ENCODE assay signal across 13 mouse cellular contexts in the genomic region with DNA sequence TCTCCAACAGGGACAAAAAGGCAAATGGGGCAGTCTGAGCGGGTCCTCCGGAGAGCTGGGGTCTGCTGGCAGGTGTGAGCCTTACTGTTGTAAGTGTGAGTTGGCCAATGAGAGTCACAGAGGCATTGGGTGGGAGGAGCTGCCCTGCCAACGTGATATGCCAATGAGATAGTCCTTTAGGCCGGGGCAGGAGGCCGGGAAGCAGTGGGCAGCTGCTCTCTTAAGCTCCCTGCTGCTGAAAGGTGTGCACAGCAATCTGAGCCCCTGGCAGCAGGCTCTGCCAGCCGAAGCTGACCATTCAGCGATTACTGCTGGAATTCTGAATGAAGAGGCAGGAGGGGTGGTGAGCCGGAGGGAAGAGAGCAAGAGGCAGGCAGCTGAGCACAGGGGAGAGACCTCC. TPM values are rescaled to one million over a fixed set of nuclear protein-coding genes. Genes with fewer than 3 reads are reported as not detected.
DNase-seq lines count a peak whose midpoint lies in the region; ATAC-seq and TF ChIP-seq lines count a peak whose summit lies in the region.
"Had no signal": no experiment of that assay in that cellular context is flagged by ENCODE, and none has a peak within 500 bp of the region (broad histone marks: within the 10 kb centered on the region; RNA-seq: fewer than 3 reads in every experiment).

No protein-coding gene starts in this region.

- WGBS in intestine, postnatal 0 days: 54% methylated on average over 8 of the region's 8 CpGs
- 37% methylated on average over 8 of the region's 8 CpGs for WGBS in intestine, embryonic 16.5 days
- 18% methylated on average over 8 of the region's 8 CpGs for WGBS in hindbrain, embryonic 13.5 days
- 11% methylated on average over 8 of the region's 8 CpGs for WGBS in neural tube, embryonic 15.5 days

- H3K4me2 ChIP-seq in intestine, postnatal 0 days (replicated peaks; ENCODE audit: low read depth): no peak overlapping the region
- no peak overlapping the region for H3K4me2 ChIP-seq in intestine, embryonic 16.5 days (ENCODE audit: low read depth, low read length)
- no peak overlapping the region for H3K4me2 ChIP-seq in hindbrain, embryonic 13.5 days
- H3K4me2 ChIP-seq in neural tube, embryonic 15.5 days: no peak overlapping the region
- H3K4me2 ChIP-seq: embryonic facial prominence, embryonic 13.5 days; intestine, embryonic 15.5 days; limb, embryonic 15.5 days had no signal

- peaks cover 30% of the 10 kb centered on the region for H3K36me3 ChIP-seq in intestine, postnatal 0 days (ENCODE audit: control insufficient read depth, insufficient read depth)
- H3K36me3 ChIP-seq in intestine, embryonic 16.5 days (ENCODE audit: control insufficient read depth, insufficient read depth, low read length): peaks cover 8% of the 10 kb centered on the region
- peaks cover 37% of the 10 kb centered on the region for H3K36me3 ChIP-seq in hindbrain, embryonic 13.5 days
- peaks cover 31% of the 10 kb centered on the region for H3K36me3 ChIP-seq in neural tube, embryonic 15.5 days

- no peaks in the 10 kb centered on the region for H3K9me3 ChIP-seq in intestine, postnatal 0 days (ENCODE audit: control insufficient read depth)
- no peaks in the 10 kb centered on the region for H3K9me3 ChIP-seq in intestine, embryonic 16.5 days (ENCODE audit: control insufficient read depth, low read length)
- H3K9me3 ChIP-seq in hindbrain, embryonic 13.5 days: no peaks in the 10 kb centered on the region
- H3K9me3 ChIP-seq in neural tube, embryonic 15.5 days (replicated peaks): no peaks in the 10 kb centered on the region
- H3K9me3 ChIP-seq: embryonic facial prominence, embryonic 13.5 days; intestine, embryonic 15.5 days; limb, embryonic 15.5 days had no signal

- 0 out of 2 replicates have a peak overlapping the region, but pooled peaks have one; percentile 8 for H3K27ac ChIP-seq in intestine, postnatal 0 days (ENCODE audit: low read depth, low read length)
- H3K27ac ChIP-seq in intestine, embryonic 16.5 days (ENCODE audit: low read length): no peak overlapping the region
- H3K27ac ChIP-seq in hindbrain, embryonic 13.5 days: peak overlapping the region; percentile 24; the same call in 1 of the 2 replicates
- no peak overlapping the region for H3K27ac ChIP-seq in neural tube, embryonic 15.5 days (replicated peaks)
- H3K27ac ChIP-seq: embryonic facial prominence, embryonic 13.5 days; intestine, embryonic 15.5 days; limb, embryonic 15.5 days had no signal

- TF ChIP-seq CTCF in intestine, postnatal 0 days (IDR thresholded peaks at IDR 0.05; ENCODE audit: low read depth): no peak

- ATAC-seq in intestine, postnatal 0 days: no peak
- ATAC-seq in intestine, embryonic 16.5 days: no peak
- no peak; the same call in 1 of the 2 replicates for ATAC-seq in hindbrain, embryonic 13.5 days (ENCODE audit: low FRiP score)
- no peak for ATAC-seq in neural tube, embryonic 15.5 days (ENCODE audit: low FRiP score)
- ATAC-seq: intestine, embryonic 15.5 days had no signal

- no peak overlapping the region for H3K4me3 ChIP-seq in intestine, postnatal 0 days (ENCODE audit: low read depth, low read length)
- no peak overlapping the region for H3K4me3 ChIP-seq in intestine, embryonic 16.5 days (ENCODE audit: low read length)
- H3K4me3 ChIP-seq in hindbrain, embryonic 13.5 days: no peak overlapping the region
- no peak overlapping the region for H3K4me3 ChIP-seq in neural tube, embryonic 15.5 days (replicated peaks)
- H3K4me3 ChIP-seq: embryonic facial prominence, embryonic 13.5 days; intestine, embryonic 15.5 days; limb, embryonic 15.5 days had no signal

- no peak overlapping the region for H3K9ac ChIP-seq in intestine, postnatal 0 days (ENCODE audit: low read depth, low read length)
- no peak overlapping the region for H3K9ac ChIP-seq in intestine, embryonic 16.5 days (ENCODE audit: low read depth, low read length)
- peak overlapping the region; percentile 5; the same call in 1 of the 2 replicates for H3K9ac ChIP-seq in hindbrain, embryonic 13.5 days
- H3K9ac ChIP-seq in neural tube, embryonic 15.5 days (replicated peaks): no peak overlapping the region
- H3K9ac ChIP-seq: intestine, embryonic 15.5 days; limb, embryonic 15.5 days had no signal

- DNase-seq in cerebellum, adult 11-12 months: peak; percentile 33
- DNase-seq in cerebellum, adult 11 months: no peak
- DNase-seq in cerebellum, postnatal 25 days: peak; percentile 33 to 40
- DNase-seq in frontal cortex, adult 2 months (ENCODE audit: extremely low spot score in 1 of 2, low spot score in 1 of 2): no peak
- DNase-seq: layer of hippocampus, adult 9-11 months; spleen, adult 18-20 months had no signal

- no peaks in the 10 kb centered on the region for H3K27me3 ChIP-seq in intestine, postnatal 0 days (replicated peaks; ENCODE audit: control insufficient read depth, insufficient read depth, low read length)
- H3K27me3 ChIP-seq in intestine, embryonic 16.5 days (replicated peaks; ENCODE audit: control insufficient read depth, insufficient read depth, low read length): no peaks in the 10 kb centered on the region
- no peaks in the 10 kb centered on the region for H3K27me3 ChIP-seq in hindbrain, embryonic 13.5 days
- no peaks in the 10 kb centered on the region for H3K27me3 ChIP-seq in neural tube, embryonic 15.5 days (replicated peaks)
- H3K27me3 ChIP-seq: embryonic facial prominence, embryonic 13.5 days; intestine, embryonic 15.5 days; limb, embryonic 15.5 days had no signal

- no peaks in the 10 kb centered on the region for H3K4me1 ChIP-seq in intestine, postnatal 0 days (replicated peaks; ENCODE audit: control insufficient read depth, insufficient read depth, low read length)
- peaks cover 5% of the 10 kb centered on the region for H3K4me1 ChIP-seq in intestine, embryonic 16.5 days (ENCODE audit: control insufficient read depth, insufficient read depth, low read length)
- peaks cover 24% of the 10 kb centered on the region for H3K4me1 ChIP-seq in hindbrain, embryonic 13.5 days (replicated peaks)
- H3K4me1 ChIP-seq in neural tube, embryonic 15.5 days: peaks cover 3% of the 10 kb centered on the region; the same call in 1 of the 2 replicates

RNA-seq across cellular contexts. Expression of gene Etv3, which starts 15.5 kb away (rescaled TPM):
- polyA plus RNA-seq in intestine, postnatal 0 days (2015; fragmentation: Nextera tagmentation; extraction: Ambion mirVana): 9.5 and 11.2 TPM in 2 replicates
- 12.5 and 12.7 TPM in 2 replicates for polyA plus RNA-seq in intestine, embryonic 16.5 days (2015; fragmentation: Nextera tagmentation; extraction: Ambion mirVana)
- 10.1 and 10.9 TPM in 2 replicates for polyA plus RNA-seq in hindbrain, embryonic 13.5 days (2015; fragmentation: Nextera tagmentation; extraction: Ambion mirVana)
- polyA plus RNA-seq in frontal cortex, adult 2 months (2012; rRNA removed): 15.0 and 15.7 TPM in 2 replicates
- 9.2 and 10.7 TPM in 2 replicates for polyA plus RNA-seq in neural tube, embryonic 15.5 days (2015; fragmentation: Nextera tagmentation; extraction: Ambion mirVana)

Comparison
In these comparisons a context has a peak if more than half of its experiments do, and no peak if none do; other contexts are left out.
1. DNase-seq: peak in cerebellum, adult 11-12 months (single experiment) and cerebellum, postnatal 25 days (2 of 2); none in cerebellum, adult 11 months (single experiment) and frontal cortex, adult 2 months (0 of 2).
2. H3K27ac ChIP-seq: peak in intestine, postnatal 0 days (single experiment) and hindbrain, embryonic 13.5 days (single experiment); none in intestine, embryonic 16.5 days (single experiment) and neural tube, embryonic 15.5 days (single experiment).